Mouse (Mus musculus) effector memory CD4-positive, alpha-beta T cell, adult 7 months (primary cell): ENCODE data around the gene Mup14. TPM values are rescaled to one million over a fixed set of nuclear protein-coding genes. Genes with fewer than 3 reads are reported as not detected.

Source experiments
- polyA plus RNA-seq: library from polyadenylated mRNA; unstranded; fragments of 100-300 nt; shearing (Covaris generic); gene quantifications from one replicate; pipeline ENCODE4 v1.2.1, GENCODE M21; 2017

Gene Mup14
- 1.1 TPM for polyA plus RNA-seq

DNA sequence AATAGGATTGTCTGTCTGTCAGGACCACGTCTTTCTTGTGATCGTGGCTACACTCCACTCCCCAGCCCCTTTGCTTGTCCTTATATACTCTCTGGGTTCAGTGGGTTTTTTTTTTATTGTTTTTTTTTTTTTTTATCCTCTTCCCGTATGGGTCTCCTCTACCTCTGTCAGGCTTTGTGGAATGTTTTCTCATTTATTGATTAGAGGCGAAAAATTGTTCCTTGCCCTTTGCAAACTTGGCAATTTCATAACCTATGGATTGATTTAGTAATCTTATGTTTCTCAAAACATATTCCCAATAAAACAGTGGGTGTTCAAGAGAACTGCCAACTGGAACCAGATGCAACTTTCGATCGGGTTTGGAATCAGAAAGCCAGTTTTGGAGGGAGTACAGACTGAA, at the start of gene Mup14:
Mup14 (minus strand) TSS at position 101 of the 400 bp plus-strand sequence.

Other genes with a start within 250 kb of the Mup14 start
- gene Mup13, start 75.7 kb downstream of the Mup14 start, polyA plus RNA-seq = not detected
- not detected for gene Mup15, start 135.7 kb upstream of the Mup14 start, polyA plus RNA-seq
- gene Mup16, start 215.5 kb upstream of the Mup14 start, polyA plus RNA-seq = not detected